Mouse (Mus musculus) testis, postnatal 14 days (tissue): ENCODE results near the gene Dlk1.
"Not testable (repeated sequence)": the region's sequence is repeated elsewhere in the genome, so short reads cannot be mapped to it uniquely, and the experiment has no call there.

ENCODE experiments used
- DNase-seq: peaks from one replicate; pipeline ENCODE4 v3.0.0; 2021; ENCODE audit warnings: low spot score

Gene Dlk1

GRCm38 (mm10) chr12:109475501-109475900, 22.9 kb downstream of the Dlk1 start:
- no peak for DNase-seq

- not testable (repeated sequence) for DNase-seq
These were observed 33.9 kb downstream of the Dlk1 start for GRCm38 (mm10) chr12:109486525-109486924.

GRCm38 (mm10) chr12:109491701-109492100, 39.1 kb downstream of the Dlk1 start:
- no peak for DNase-seq

GRCm38 (mm10) chr12:109493381-109493780, 40.8 kb downstream of the Dlk1 start:
- no peak for DNase-seq

GRCm38 (mm10) chr12:109495016-109495644, 42.5 kb downstream of the Dlk1 start:
- no peak for DNase-seq

- DNase-seq: no peak
These were observed 43.8 kb downstream of the Dlk1 start for GRCm38 (mm10) chr12:109496397-109496796.

GRCm38 (mm10) chr12:109500992-109501391, 48.4 kb downstream of the Dlk1 start:
- no peak for DNase-seq

- no peak for DNase-seq
These were observed 49.9 kb downstream of the Dlk1 start for GRCm38 (mm10) chr12:109502360-109503040.

GRCm38 (mm10) chr12:109507693-109508092, 55.1 kb downstream of the Dlk1 start:
- DNase-seq: no peak

- no peak for DNase-seq
These were observed 56.2 kb downstream of the Dlk1 start for GRCm38 (mm10) chr12:109508495-109509454.

- no peak for DNase-seq
These were observed 57.0 kb downstream of the Dlk1 start for GRCm38 (mm10) chr12:109509531-109510137.

GRCm38 (mm10) chr12:109510247-109510646, 57.6 kb downstream of the Dlk1 start:
- no peak for DNase-seq

- no peak for DNase-seq
These were observed 58.8 kb downstream of the Dlk1 start for GRCm38 (mm10) chr12:109511456-109511855.

- no peak for DNase-seq
These were observed 59.7 kb downstream of the Dlk1 start for GRCm38 (mm10) chr12:109512151-109512907.
